Mouse (Mus musculus): Measurements from ENCODE around the gene Egfem1.

Gene Egfem1

GRCm38 (mm10) chr3:29578055-29578860, 496.4 kb downstream of the Egfem1 start:
- no peak for ATAC-seq (ENCODE audit: low TSS enrichment)

- peak; percentile 52 for ATAC-seq (ENCODE audit: low TSS enrichment)
Measured at GRCm38 (mm10) chr3:29582749-29583148, 500.9 kb downstream of the Egfem1 start.

- no peak for ATAC-seq (ENCODE audit: low TSS enrichment)
Measured at GRCm38 (mm10) chr3:29602140-29602539, 520.3 kb downstream of the Egfem1 start.

- ATAC-seq (ENCODE audit: low TSS enrichment), result peak; percentile 62
Measured at GRCm38 (mm10) chr3:29608713-29609112, 526.9 kb downstream of the Egfem1 start.

GRCm38 (mm10) chr3:29609174-29609573, 527.4 kb downstream of the Egfem1 start:
- ATAC-seq (ENCODE audit: low TSS enrichment), result no peak

GRCm38 (mm10) chr3:29619586-29619985, 537.8 kb downstream of the Egfem1 start:
- no peak for ATAC-seq (ENCODE audit: low TSS enrichment)

GRCm38 (mm10) chr3:29639819-29640218, 558.0 kb downstream of the Egfem1 start:
- ATAC-seq (ENCODE audit: low TSS enrichment), result peak; percentile 31; the same call in 1 of the 2 replicates

- peak; percentile 34; the same call in 1 of the 2 replicates for ATAC-seq (ENCODE audit: low TSS enrichment)
Measured at GRCm38 (mm10) chr3:29666796-29667195, 585.0 kb downstream of the Egfem1 start.

GRCm38 (mm10) chr3:29689367-29690285, 607.8 kb downstream of the Egfem1 start:
- ATAC-seq (ENCODE audit: low TSS enrichment), result 0 out of 2 replicates have a peak, but pooled peaks have one; percentile 23

GRCm38 (mm10) chr3:29701126-29701525, 619.3 kb downstream of the Egfem1 start:
- no peak for ATAC-seq (ENCODE audit: low TSS enrichment)

GRCm38 (mm10) chr3:29706816-29707215, 625.0 kb downstream of the Egfem1 start:
- ATAC-seq (ENCODE audit: low TSS enrichment), result peak; percentile 44

- no peak for ATAC-seq (ENCODE audit: low TSS enrichment)
Measured at GRCm38 (mm10) chr3:29707467-29707866, 625.6 kb downstream of the Egfem1 start.

- peak; percentile 95 for ATAC-seq (ENCODE audit: low TSS enrichment)
Measured at GRCm38 (mm10) chr3:29726376-29726967, 644.6 kb downstream of the Egfem1 start.

GRCm38 (mm10) chr3:29730062-29730760, 648.4 kb downstream of the Egfem1 start:
- ATAC-seq (ENCODE audit: low TSS enrichment), result peak; percentile 90

- no peak for ATAC-seq (ENCODE audit: low TSS enrichment)
Measured at GRCm38 (mm10) chr3:29731509-29731908, 649.7 kb downstream of the Egfem1 start.

- ATAC-seq (ENCODE audit: low TSS enrichment), result no peak
Measured at GRCm38 (mm10) chr3:29732626-29733025, 650.8 kb downstream of the Egfem1 start.

- no peak for ATAC-seq (ENCODE audit: low TSS enrichment)
Measured at GRCm38 (mm10) chr3:29734251-29734650, 652.4 kb downstream of the Egfem1 start.

- ATAC-seq (ENCODE audit: low TSS enrichment), result 0 out of 2 replicates have a peak, but pooled peaks have one; percentile 57
Measured at GRCm38 (mm10) chr3:29739292-29739691, 657.5 kb downstream of the Egfem1 start.
